In genomic region chr12:8289499-8289898, GRCm38 (mm10) we compare ENCODE assay signal across 39 mouse cellular contexts. TPM values are rescaled to one million over a fixed set of nuclear protein-coding genes. Genes with fewer than 3 reads are reported as not detected.
"Had no signal": no experiment of that assay in that cellular context is flagged by ENCODE, and none has a peak within 500 bp of the region (broad histone marks: within the 10 kb centered on the region; RNA-seq: fewer than 3 reads in every experiment).

No protein-coding gene starts in this region.

- DNase-seq: left cerebral cortex, postnatal 4 days; liver; liver, embryonic 13.5 days; liver, postnatal 0 days; lung, adult 18-20 months; lung, adult 2 months; lung, embryonic 14.5 days; lung, postnatal 10 days; lung, postnatal 14 days; lung, postnatal 36 days; lung, postnatal 4 days; midbrain, embryonic 14.5 days had no signal

- H3K9me3 ChIP-seq: limb, embryonic 12.5 days; limb, embryonic 13.5 days; limb, embryonic 15.5 days; liver, embryonic 12.5 days; liver, embryonic 15.5 days; lung, embryonic 15.5 days; megakaryocyte, embryonic 14.5 days; midbrain, embryonic 10.5 days; midbrain, embryonic 12.5 days; midbrain, embryonic 13.5 days; midbrain, embryonic 15.5 days; neural tube, embryonic 12.5 days; neural tube, embryonic 13.5 days had no signal

- H3K36me3 ChIP-seq: limb, embryonic 12.5 days; lung, embryonic 15.5 days; midbrain, embryonic 15.5 days; neural tube, embryonic 12.5 days had no signal

- H3K4me2 ChIP-seq: limb, embryonic 12.5 days; limb, embryonic 13.5 days; limb, embryonic 15.5 days; liver, embryonic 11.5 days; liver, embryonic 12.5 days; liver, embryonic 13.5 days; liver, embryonic 15.5 days; lung, embryonic 14.5 days; lung, embryonic 15.5 days; midbrain, embryonic 11.5 days; midbrain, embryonic 12.5 days; midbrain, embryonic 13.5 days; midbrain, embryonic 15.5 days; neural tube, embryonic 12.5 days; neural tube, embryonic 13.5 days had no signal

- H3K9ac ChIP-seq: limb, embryonic 12.5 days; limb, embryonic 13.5 days; limb, embryonic 15.5 days; liver, embryonic 12.5 days; liver, embryonic 13.5 days; liver, embryonic 14.5 days; liver, embryonic 15.5 days; liver, postnatal 0 days; lung, embryonic 14.5 days; lung, embryonic 15.5 days; midbrain, embryonic 12.5 days; midbrain, embryonic 13.5 days; midbrain, embryonic 15.5 days; neural tube, embryonic 12.5 days; neural tube, embryonic 13.5 days had no signal

- H3K4me3 ChIP-seq: limb, embryonic 12.5 days; limb, embryonic 13.5 days; limb, embryonic 15.5 days; liver, embryonic 12.5 days; liver, embryonic 13.5 days; liver, embryonic 15.5 days; lung, embryonic 15.5 days; megakaryocyte, embryonic 14.5 days; midbrain, embryonic 10.5 days; midbrain, embryonic 12.5 days; midbrain, embryonic 13.5 days; midbrain, embryonic 15.5 days; myocyte; neural tube, embryonic 12.5 days; neural tube, embryonic 13.5 days had no signal

- H3K4me1 ChIP-seq: limb, embryonic 15.5 days; liver, embryonic 12.5 days; liver, embryonic 13.5 days; liver, embryonic 15.5 days; lung, embryonic 15.5 days; neural tube, embryonic 12.5 days had no signal

- ATAC-seq: liver, embryonic 12.5 days; liver, postnatal 0 days; lung, postnatal 0 days; midbrain, embryonic 13.5 days; midbrain, embryonic 15.5 days; midbrain, embryonic 16.5 days had no signal

- H3K27ac ChIP-seq: limb, embryonic 12.5 days; limb, embryonic 13.5 days; limb, embryonic 15.5 days; liver, embryonic 12.5 days; liver, embryonic 13.5 days; liver, embryonic 14.5 days; liver, embryonic 15.5 days; lung, embryonic 15.5 days; macrophage; midbrain, embryonic 10.5 days; midbrain, embryonic 12.5 days; midbrain, embryonic 13.5 days; midbrain, embryonic 15.5 days; neural tube, embryonic 12.5 days; neural tube, embryonic 13.5 days had no signal

RNA-seq across cellular contexts. Expression of gene Gdf7, which starts 12.3 kb away (rescaled TPM):
- total RNA-seq: left cerebral cortex, postnatal 4 days; liver, adult 2 months; megakaryocyte progenitor cell, adult 5-6 weeks; megakaryocyte, adult 5-6 weeks; megakaryocyte-erythroid progenitor cell, adult 5-6 weeks; monocyte, adult 5-6 weeks had no signal
- polyA plus RNA-seq: liver, adult 2 months; liver, embryonic 11.5 days; liver, embryonic 12.5 days; liver, embryonic 13.5 days; liver, embryonic 14.5 days; liver, embryonic 15.5 days; liver, embryonic 16.5 days; liver, postnatal 0 days; lung, embryonic 14.5 days; lung, embryonic 15.5 days; lung, embryonic 16.5 days; lung, postnatal 0 days; macrophage had no signal
